Mouse (Mus musculus) liver, adult (tissue): ENCODE results near the gene D10Wsu102e.
A peak's percentile ranks its signal among the peaks of the same experiment; 100 is the strongest.

ENCODE experiments used
- GATA4 ChIP-seq: IDR thresholded peaks from 2 replicates; pipeline ENCODE4 v1.6.1; 2014; ENCODE audit warnings: mild to moderate bottlenecking, low read length; ENCODE audit not compliant: insufficient replicate concordance

D10Wsu102e gene

GRCm38 (mm10) chr10:83359956-83360355 lies at the start of gene D10Wsu102e:
Gene D10Wsu102e, plus strand, starts transcription at chr10:83360221.
- peak; percentile 59; the same call in 1 of the 2 replicates for TF ChIP-seq GATA4

GRCm38 (mm10) chr10:83310356-83310755 lies 49.7 kb upstream of the D10Wsu102e start:
- TF ChIP-seq GATA4 = no peak

- TF ChIP-seq GATA4 = no peak
Measured at GRCm38 (mm10) chr10:83313033-83313432, 47.0 kb upstream of the D10Wsu102e start.

GRCm38 (mm10) chr10:83320396-83320795 lies 39.6 kb upstream of the D10Wsu102e start:
- no peak for TF ChIP-seq GATA4

- TF ChIP-seq GATA4 = no peak
Measured at GRCm38 (mm10) chr10:83320870-83321269, 39.2 kb upstream of the D10Wsu102e start.

- TF ChIP-seq GATA4 = no peak
Measured at GRCm38 (mm10) chr10:83321528-83321927, 38.5 kb upstream of the D10Wsu102e start.

- peak; percentile 74; the same call in 1 of the 2 replicates for TF ChIP-seq GATA4
Measured at GRCm38 (mm10) chr10:83322551-83323100, 37.4 kb upstream of the D10Wsu102e start.

DNA sequence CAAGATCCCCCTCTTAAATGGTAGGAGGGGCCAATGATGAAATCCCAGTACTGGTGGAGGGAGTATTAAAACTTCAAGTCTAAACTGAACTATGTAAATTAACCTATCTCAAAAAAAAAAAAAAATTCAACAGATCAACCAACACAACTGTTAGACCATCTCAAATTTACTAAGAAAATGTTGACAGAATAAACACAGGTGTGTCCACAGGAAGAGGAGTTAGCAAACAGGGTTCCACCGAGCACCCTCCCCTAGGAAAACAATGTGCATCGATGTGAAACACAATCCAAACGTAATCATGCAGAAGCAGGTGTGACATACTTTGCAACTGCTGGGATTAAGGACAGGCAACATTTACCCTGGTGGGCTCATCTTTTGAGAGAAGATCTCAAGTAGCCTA lies 35.1 kb upstream of the D10Wsu102e start:
- TF ChIP-seq GATA4 = no peak

- no peak for TF ChIP-seq GATA4
Measured at GRCm38 (mm10) chr10:83325903-83326302, 34.1 kb upstream of the D10Wsu102e start.

DNA sequence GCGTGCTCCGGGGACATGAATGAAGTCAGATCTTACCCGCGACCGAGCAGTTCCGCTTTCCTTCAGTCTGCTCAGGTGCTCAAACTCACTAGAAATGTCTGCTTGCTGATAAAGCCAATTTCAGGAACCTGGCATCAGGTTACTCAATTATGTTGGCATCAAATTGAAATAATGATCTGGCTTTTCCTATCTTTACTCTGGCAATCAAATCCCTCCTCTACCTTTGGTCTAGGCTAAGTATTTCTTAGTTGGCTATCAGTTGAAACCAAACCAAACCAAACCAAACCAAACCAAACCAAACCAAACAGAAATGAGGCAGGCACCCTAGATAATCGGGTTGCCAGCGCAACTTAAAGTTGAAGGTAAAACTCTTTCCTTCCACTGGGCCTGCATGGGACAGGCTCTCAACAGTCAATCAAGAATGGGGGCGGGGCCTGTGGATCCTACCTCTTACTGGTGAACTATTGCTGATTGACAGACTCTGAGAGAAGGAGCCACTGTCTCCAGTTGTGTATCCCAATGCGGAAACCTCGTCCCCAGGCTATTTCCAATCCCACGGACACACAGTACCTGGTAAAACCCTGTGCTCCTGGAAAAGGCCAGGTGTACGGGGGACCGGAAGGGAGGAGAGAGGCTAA lies 33.3 kb upstream of the D10Wsu102e start:
- TF ChIP-seq GATA4 = 0 out of 2 replicates have a peak, but pooled peaks have one; percentile 51

DNA sequence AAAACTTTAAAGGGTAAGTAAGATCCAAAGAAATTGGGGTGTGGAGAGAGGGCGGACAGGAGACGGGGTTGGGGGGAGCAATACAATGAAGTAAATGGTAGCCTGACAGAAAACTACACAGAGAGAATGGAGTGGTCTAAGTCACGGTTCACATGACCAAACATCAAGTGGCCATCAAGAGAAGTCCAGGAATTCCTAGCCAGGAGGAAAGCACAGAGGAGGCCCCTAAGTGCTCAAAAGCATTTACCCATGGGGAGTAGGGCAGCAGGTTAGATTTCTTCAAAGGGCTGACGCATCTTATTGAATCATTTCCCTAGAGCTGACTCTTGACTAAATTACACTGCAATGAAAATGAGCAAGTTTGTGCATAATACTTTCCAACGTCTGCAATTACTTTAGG lies 31.2 kb upstream of the D10Wsu102e start:
- TF ChIP-seq GATA4 = no peak

DNA sequence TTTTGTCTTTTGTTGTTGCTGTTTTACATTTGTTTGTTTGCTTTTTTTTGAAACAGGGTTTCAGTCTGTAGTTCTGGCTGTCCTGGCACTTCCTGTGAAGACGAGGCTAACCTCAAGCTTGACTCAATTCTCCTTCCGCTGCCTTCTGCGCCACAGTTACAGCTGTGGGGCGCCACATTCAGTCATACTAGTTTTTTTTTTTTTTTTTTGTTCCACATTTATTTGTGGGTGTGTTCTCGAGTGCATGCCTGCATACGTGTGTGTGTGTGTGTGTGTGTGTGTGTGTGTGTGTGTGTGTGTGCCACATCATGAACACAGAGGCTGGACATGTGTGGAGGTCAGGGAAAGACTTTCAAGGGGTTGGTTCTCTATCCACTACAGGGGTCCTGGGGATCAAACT lies 29.7 kb upstream of the D10Wsu102e start:
- TF ChIP-seq GATA4 = no peak

- no peak for TF ChIP-seq GATA4
Measured at GRCm38 (mm10) chr10:83331811-83332210, 28.2 kb upstream of the D10Wsu102e start.

GRCm38 (mm10) chr10:83332581-83332980 lies 27.4 kb upstream of the D10Wsu102e start:
- no peak for TF ChIP-seq GATA4

DNA sequence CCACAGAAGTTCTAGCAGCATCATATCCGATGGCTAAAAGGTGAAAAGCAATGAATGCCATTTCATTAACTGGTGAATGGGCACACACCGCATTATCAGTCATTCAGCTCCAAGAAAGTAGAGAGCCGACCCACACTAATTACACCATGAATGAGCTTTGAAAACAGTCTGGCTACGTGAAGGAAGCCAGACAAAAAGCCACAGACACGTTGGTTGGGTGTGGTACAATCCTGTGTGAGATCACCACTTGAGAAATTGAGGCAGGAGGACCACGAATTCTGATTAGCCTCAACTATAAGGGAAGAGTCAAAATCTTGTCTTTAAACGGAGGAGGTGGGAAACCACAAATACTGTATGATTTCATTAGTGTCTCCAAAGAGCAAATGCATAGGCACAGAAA lies 23.7 kb upstream of the D10Wsu102e start:
- TF ChIP-seq GATA4 = no peak

- TF ChIP-seq GATA4 = no peak
Measured at GRCm38 (mm10) chr10:83337159-83337951, 22.7 kb upstream of the D10Wsu102e start, which contains the start of gene Slc41a2. Gene Slc41a2, minus strand, starts transcription at chr10:83337882.
